Mouse (Mus musculus) embryo, embryonic 11 days (tissue): ENCODE results near the gene Osbpl3.

ENCODE experiments used
- DNase-seq: peaks from one replicate; pipeline ENCODE4 v3.0.0-alpha.2; 2015

Gene Osbpl3

DNA sequence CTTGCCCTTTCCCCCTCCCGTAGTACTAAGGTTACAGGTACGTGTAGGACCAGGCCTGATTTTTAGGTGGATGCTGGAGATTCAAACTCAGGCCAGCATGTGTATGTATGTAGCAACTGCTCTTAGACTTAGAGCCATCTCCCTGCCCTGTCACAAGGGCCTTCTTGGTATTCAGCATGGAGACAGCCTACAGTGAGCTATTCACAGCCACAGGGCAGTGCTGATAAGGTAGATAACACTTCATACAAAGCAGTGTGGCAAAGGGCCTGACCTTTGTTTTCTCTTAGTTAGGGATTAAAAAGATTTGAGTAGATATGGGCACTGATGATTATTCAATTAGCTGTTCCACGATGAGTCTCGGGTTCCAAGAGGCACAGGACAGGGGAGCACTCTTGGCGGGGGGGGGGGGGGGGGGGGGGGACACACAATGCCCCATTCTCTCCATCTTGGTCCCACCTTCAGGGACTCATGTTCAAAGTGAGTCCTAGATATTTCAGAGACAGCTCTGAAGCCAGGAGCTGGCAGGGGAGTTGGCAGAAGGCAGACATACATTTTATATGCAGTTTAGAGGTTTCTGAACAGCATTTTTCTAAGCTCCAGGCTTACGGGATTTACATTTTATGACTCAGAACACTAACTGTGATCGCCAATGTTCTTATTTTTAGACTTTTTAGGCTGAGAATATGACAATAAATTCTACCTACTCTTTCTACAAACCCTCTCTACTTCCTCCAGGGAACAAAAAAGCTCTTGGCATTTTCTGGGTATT, 56.4 kb downstream of the Osbpl3 start:
- DNase-seq = no peak

DNA sequence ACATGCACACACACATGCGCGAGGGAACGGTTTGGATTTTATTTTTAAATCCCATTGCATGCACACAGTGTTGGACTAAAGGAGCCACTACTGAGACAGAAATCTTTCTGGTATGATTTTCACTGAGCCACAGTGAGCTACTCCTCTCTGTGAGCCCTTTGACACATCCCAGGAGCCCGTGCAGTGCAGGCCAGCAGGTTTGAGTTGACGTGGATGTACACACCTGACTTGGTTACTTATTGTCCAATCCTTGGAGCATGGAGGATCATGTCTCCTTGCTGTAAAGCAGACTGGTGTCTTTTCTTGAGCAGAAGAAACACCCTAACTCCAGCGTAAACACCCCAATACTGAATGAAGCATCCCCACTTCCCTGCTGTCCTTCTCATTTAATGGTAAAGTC, 57.7 kb downstream of the Osbpl3 start:
- no peak for DNase-seq

DNA sequence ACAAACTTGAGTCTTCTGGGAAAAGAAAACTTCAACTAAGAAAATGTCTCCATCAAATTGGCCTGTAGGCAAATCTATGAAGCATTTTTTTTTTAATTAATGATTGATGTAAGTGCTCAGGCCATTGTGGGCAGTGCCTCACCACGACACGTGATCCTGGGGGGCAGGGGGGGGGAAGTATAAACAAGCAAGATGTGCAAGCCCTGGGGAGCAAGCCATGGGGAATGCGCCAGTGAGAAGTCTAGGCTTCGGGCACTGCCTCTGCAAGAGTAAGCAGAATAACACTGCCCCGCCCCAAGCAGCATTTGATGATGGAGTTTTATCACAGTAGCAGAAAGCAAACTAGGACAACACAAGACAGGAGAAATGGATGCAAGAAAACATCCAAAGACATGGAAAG, 58.9 kb downstream of the Osbpl3 start:
- DNase-seq = no peak

DNA sequence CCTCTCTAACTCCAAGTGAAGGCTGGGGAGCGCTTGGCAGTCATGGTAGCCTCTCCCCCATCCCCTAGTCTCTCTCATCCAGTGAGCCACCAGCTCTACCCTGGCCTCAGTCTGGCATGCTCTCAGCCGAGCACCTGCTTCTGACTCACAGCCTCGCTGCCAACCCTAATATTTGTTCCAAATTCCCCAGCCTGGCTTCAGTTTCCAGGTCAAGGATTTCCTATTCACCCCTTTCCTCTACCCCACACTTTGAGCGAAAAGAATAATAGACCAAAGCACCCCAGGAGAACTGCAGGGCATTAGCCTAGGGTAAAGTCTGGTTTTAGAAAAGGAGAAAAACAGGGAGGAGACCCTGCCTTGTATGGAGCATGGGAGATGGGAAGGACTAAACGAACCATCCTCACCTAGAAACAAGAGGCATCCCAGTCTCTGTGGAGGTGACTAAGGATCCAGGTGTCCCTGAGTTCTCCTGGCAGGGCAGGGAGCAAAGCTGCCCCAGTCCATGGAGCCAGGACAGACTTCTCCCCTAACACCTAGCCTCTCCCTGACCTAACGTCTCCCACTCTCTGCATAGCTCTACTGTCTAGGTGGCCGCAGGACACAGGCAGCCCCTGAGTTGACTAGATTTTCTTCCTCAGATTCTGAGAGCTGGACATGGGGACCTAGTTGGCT, 60.2 kb downstream of the Osbpl3 start:
- no peak for DNase-seq

DNA sequence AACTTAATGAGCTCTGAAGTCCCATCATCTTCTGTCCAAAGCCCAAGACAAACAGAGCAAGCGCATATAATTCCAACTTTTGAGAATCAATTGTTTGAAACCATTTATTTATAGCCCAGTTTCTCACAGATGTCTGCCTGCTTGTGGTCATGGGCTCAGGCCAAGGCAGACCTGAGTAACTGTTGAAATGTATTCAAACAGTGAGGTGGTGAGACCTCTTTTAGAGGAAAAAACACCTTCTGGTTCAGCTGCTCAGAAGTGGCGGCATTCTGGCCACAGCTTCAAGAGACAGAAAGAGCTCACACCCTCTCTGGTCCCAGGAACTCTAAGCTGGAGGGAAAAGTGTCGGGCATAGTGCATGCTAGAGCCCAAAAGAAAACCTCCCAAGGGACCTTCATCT, 61.6 kb downstream of the Osbpl3 start:
- DNase-seq = no peak

DNA sequence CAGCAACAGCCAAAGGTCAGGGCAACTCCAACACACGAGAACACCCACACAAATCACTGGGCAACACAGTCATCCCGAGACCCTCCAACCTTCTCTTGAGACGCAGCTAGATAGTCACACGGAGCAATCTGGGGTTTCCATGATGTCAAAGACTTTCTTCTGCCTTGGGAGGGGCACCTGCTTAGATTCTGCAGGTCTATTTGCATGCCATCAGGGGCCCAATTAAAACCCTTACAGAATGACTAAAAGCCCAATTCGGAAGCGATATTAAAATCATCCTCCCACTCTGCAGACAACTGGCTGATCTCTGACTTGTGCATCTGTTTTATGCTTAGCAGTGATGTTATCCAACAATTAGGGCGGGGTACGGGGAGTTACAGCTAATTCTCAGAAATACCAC, 62.0 kb downstream of the Osbpl3 start:
- no peak for DNase-seq

DNA sequence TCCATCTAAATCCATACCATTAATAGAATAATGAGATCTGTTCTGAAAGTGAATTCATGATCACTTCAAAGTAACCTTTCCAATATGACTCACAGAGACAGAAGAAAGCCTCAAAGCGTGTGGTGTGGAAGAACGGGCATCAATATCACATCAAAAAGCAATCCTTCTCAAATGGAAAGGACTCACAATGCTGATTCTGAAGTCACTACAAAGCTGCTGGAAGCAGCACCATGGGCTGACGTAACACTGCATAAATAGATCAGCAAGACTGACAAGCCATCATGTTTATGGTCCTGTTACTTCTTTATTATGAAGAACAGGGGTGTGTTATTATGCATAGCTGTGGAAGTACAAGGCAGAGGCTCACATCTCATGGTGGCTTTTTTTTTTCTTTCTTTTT, 64.0 kb downstream of the Osbpl3 start:
- DNase-seq = no peak

DNA sequence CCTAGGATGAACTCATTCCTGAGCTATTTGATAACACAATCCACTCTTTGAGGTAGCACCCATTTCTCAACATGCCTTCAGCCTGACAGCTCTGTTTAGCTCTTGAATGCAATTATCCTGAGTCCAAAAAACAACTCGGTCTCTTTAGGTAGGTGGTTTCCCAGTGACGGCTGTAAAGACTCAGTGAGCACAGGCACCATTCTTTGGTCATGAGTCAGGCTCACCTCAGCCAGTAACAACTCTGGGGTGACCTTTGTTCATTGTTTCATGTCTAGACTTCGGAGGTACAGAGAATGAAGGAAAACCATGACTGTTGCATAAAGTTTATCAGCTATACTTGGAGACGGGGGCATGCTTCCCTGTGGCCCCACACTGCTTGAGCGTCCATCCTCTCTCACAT, 65.7 kb downstream of the Osbpl3 start:
- no peak for DNase-seq

DNA sequence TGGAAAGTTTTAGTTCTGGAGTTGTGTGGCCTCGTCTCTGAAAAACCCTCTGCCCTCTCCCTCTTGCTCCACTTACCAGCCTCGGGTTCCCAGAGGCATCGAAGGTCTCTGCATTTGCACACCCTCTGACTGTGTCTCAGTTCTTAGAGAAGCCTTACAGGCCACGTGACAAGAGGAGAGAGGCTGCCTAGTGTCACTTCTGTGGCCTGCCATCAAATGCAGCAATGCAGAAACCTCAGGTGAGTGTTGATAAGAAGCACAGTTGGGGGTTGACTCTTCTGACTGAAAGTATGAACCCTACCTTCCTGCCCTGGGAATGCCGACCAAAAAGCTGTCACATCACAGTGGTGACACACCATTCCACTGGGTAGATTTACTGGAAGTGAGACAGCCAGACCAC, 68.4 kb downstream of the Osbpl3 start:
- DNase-seq = no peak

DNA sequence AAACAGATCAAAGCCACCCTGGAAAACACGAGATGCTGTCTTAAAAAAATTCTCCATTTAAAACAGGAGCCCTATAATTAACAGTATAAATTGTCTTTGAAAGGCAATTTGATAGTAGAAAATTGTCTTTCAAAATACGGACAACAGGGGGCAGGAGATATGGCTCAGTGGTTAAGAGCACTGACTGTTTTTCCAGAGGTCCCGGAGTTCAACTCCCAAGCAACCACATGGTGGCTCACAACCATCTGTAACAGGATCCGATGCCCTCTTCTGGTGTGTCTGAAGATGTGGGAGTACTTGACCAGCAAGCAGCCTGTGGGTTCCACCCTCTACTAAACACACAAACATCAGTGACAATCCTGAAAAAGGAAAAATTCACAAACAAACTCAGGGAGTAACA, 69.5 kb downstream of the Osbpl3 start:
- no peak for DNase-seq

DNA sequence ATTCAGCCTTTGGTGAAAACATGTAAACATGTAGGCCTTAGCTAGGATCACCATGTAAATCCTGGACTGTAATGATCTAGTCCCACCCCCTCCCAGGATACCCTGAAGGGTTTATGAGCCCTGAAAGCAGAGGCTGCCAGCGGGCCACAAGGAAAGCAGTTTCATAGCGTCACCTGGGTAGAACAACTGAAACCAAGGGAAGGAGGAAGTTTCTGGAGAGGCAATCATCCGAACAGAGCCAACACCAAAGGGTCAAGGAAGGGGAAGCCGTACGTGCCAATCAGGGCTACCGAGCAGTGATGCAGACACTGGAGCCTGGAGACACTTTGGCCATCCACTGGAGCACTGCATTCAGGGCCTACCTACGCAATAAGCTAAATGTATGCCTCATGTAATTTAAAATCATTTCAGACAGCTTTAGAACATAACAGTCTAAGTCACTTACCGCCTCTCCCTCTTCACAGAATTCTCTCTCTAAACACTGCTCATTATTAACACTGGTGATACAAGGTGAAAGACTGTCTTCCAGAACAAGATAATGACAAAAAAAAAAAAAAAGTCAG, 70.5 kb downstream of the Osbpl3 start:
- no peak for DNase-seq

DNA sequence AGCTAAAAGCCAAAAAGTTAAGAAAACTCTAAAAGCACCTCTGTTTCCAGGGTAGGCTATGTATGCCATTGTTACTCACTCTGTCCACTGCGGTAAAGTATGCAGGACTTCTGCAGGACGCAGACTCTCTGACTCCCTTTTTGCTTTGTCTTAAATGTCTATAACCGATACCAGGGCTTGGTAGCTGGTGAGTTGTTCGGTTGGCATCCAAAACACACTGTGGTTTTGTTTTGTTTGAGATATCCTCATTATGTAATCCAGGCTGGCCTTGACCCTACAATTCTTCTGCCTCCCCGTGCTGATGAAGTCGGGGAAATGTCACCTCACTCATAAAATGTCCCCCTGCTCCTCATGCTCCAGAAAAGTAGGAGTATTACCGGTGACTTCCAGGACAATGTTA, 73.3 kb downstream of the Osbpl3 start:
- DNase-seq = no peak

DNA sequence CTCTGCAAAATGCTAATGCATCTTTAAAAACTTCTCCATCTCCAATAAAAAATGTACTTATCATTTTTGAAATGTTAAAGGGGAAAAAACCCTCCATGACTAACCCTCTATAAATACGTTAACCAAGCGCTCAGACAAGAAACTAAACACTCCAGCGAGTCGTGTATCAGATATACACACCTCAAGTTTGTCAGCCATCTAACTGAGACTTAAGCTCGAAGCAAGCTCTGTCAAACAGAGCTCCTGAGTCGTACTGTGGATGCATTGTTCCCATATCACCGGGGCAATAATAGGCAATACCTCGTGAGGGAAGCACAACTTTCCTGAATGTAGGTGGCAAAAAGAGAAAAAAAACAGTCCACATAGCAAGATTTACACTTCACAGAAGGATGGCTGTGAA, 73.8 kb downstream of the Osbpl3 start:
- no peak for DNase-seq

DNA sequence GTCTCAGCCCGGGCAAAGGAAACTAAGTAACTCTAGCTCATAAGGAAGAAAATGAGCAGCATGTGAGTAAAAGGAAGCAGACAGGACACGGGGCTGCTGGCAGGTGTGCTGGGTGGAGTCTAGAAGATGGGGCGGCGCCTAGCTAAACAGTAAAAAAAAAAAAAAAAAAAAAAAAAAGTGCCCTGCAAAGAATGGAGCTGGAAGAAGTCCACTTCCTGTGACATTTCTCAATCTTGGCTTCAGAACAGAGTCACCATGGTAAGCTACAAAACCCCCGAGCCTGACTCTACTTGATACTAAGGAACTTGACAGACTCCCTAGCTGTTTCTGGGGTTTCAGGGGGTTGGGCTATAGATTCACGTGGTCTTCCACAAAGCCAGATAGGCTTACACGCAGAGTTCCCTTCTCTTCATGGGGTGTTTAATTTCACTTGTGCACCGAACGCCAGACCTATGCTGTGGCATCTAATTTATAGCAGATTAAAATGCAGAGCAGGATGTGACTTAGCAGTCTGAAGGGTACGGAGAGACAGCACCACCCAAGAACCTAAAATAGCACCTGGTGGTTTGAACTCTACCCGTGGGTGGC, 74.4 kb downstream of the Osbpl3 start:
- peak; percentile 14 for DNase-seq

DNA sequence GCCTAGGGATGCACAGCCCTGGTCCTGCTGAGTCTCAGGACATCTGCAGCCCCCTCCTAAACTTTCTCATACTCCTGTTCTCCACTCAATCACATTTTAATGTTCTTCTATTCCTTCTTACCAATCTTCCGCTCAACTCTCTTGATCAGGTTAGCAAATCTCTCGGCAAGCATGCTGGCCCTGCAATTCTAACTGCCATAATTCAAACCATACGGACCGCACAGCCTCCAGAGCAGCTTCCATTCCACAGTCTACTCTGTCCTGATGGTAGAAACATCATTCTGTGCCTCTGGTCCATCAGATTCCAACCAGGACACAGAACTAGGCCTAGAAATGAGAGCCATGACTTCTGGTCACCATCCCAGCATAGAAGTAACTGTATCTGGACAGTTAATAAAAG, 76.3 kb downstream of the Osbpl3 start:
- DNase-seq = peak; percentile 27

DNA sequence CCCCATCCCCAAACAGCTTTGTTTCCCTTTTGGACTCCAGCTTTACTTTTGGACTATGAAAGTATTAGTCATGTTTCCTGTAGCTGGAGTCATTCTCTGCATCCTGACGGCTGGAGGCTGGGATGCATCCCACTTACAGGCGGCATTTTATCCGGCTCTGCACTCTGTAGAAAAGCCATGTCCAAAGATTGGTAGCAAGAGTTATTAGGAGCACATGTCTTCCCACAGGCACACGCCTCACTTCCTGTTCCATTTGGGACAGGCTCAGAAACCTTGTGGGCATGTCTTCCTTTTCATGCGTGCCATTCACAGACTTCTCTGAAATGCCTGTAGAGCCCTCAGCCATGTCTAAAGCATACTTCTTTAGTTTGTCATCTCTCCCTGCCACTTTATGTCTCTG, 76.9 kb downstream of the Osbpl3 start:
- DNase-seq = no peak

DNA sequence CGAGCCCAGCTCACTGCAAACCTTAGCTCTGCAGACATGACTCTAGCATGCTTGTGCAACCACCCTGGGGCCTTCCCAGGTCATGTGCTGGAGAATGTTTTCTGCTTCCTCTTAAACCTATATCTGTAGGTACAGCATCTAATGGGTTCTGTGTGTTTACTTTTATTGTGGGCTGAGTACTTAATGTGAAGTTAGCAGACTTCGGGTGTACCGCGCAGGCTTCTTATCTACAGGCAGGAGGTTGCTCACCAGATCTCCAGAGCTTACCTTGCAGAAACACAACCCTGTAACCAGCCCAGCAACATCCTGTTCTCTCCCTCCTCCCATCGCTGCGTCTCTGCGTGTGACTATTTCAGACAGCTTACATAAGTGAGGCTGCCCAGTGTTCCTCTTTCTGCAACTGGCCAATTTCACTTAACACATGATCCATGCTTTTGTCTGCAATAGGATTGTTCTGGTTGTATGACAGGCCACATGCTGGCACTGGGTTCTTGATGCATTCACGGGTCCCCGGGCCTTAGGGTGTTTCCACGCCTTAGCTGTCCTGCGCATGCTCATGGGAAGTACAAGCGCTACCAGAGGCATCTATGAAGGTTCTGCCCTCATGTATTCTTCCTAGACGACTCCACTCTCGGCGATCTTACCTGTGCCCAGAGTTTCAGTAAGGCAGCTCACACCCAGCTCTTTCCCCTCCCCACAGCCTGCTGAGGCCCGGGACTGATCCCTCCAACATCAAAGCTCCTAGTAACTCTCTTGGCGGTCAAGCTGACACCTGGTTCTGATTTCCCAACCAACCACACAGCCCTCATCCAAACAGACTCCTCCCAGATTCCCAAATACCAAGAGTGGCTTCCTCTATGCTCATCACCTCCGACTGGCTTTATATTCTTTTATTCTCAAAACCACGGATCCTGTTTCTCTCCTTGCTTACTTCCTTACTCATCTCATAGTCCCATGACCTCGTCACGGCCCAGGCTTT, 78.0 kb downstream of the Osbpl3 start:
- peak; percentile 26 for DNase-seq

DNA sequence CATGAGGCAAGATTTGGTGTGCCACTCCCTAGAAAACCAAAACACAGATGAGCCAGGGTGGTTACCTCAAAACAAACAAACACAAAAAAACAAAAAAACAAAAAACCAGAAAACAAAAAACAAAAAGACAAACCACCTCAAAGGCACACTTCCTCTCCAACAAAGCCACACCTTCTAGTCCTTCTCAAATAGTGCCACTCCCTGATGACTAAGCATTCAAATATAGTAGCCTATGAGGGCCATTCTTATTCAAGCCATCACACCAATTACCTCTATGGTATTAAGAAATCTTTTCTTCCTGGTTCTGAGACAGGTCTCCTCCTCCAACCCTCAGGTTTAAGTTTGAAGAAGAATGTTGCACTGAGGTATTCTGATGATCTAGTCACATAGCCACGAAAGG, 79.3 kb downstream of the Osbpl3 start:
- DNase-seq = no peak

DNA sequence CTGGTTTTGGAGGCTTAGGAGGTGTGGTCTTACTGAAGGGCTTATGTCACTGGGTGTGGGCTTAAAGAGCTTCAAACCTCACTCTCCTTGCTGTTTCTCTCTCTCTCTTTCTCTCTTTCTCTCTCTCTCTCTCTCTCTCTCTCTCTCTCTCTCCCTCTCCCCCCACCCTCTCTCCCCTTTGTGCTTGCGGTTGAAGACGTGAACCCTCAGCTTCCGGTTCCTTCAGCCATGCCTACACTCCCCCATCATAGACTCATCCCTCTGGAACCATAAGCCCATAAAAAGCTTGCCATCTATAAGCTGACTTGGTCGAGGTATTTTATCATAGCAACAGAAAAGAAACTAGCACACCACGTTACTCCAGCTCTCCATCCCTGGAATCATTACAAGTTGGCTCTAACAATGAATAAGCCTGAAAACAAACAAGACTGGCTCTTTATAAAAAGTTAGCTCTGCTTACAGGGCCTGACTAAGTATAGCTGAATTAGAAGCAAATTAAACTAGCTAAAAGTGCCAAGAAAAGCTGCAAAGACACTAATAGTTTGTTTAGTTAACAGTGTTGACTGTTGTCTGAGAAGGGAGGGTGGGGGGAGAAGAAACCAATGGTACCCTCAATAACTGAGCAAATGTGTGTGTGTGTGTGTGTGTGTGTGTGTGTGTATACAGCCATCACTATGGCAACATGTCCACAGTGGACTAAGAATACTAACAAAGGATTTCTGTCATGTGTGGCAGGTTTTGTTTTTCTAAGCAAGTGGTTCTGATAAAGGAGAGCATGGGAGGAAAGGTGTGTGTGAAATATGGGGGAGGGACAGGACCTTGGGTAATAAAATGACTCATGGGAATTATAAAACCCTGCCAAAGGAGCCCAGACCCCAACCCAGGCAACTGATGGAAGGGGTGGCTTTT, 83.2 kb downstream of the Osbpl3 start:
- no peak for DNase-seq

DNA sequence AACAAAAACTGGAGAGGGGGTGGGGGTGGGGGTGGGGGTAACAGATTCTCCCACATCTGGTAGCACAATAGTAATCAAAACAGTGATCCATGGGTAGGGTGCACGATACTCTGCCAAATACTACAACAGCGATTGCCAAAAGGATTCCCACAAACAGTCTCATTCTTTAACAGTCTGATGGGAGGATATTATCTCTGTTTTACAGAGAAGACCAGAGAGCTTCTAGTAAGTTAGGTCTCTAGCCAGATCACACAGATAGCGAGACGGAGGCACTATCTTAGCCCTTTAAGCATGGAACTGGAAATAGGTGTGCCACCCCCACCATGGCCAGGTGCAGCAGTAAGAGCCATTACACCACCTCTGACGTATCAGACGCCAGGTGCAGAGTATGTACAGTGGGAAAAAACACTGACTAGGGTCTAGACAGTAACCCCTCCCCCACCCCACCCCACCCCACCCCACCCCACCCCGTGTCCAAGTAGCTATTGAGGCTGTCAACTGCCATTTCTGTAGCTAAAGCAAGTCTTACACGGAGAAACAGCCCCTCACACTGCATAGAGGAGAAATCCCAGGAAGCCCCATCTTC, 84.4 kb downstream of the Osbpl3 start:
- no peak for DNase-seq
